Mouse (Mus musculus) heart, postnatal 0 days (tissue): ENCODE results near the gene AL731706.1. TPM values are rescaled to one million over a fixed set of nuclear protein-coding genes. Genes with fewer than 3 reads are reported as not detected.

ENCODE experiments used
- ATAC-seq: fragments of 200-750 bp; cut with Nextera tagmentation; 2 replicates; pipeline ENCODE4 v1.8.0; 2017; ENCODE audit warnings: low read depth, moderate number of reproducible peaks, moderate library complexity; ENCODE audit not compliant: insufficient read depth
- DNase-seq: peaks from one replicate; pipeline ENCODE4 v3.0.0-alpha.2; 2016; ENCODE audit warnings: low spot score
- H3K27ac ChIP-seq: fragments of 300-500 bp; sonication (generic); 2 replicates; pipeline ENCODE4 v1.5.1; 2014; ENCODE audit warnings: low read depth, mild to moderate bottlenecking
- H3K27me3 ChIP-seq: fragments of 300-500 bp; sonication (generic); 2 replicates; pipeline ENCODE4 v1.6.1; 2014; ENCODE audit warnings: low read length, mixed read lengths; ENCODE audit not compliant: control insufficient read depth, insufficient read depth
- H3K36me3 ChIP-seq: fragments of 300-500 bp; sonication (generic); replicated peaks from 2 replicates; pipeline ENCODE4 v1.6.1; 2014; ENCODE audit warnings: low read length, mixed read lengths; ENCODE audit not compliant: control insufficient read depth, insufficient read depth
- H3K4me1 ChIP-seq: fragments of 300-500 bp; sonication (generic); 2 replicates; pipeline ENCODE4 v1.6.1; 2014; ENCODE audit warnings: antibody characterized with exemption; ENCODE audit not compliant: control insufficient read depth, insufficient read depth
- H3K4me2 ChIP-seq: fragments of 300-500 bp; sonication (generic); 2 replicates; pipeline ENCODE4 v1.6.1; 2014; ENCODE audit warnings: low read depth, mild to moderate bottlenecking, low read length, moderate library complexity
- H3K4me3 ChIP-seq: fragments of 300-500 bp; sonication (generic); 2 replicates; pipeline ENCODE4 v1.5.1; 2014; ENCODE audit warnings: low read depth, low read length
- H3K9ac ChIP-seq: fragments of 300-500 bp; sonication (generic); replicated peaks from 2 replicates; pipeline ENCODE4 v1.6.1; 2014; ENCODE audit warnings: low read depth, low read length, mixed read lengths
- H3K9me3 ChIP-seq: fragments of 300-500 bp; sonication (generic); replicated peaks from 2 replicates; pipeline ENCODE4 v1.6.1; 2016; ENCODE audit warnings: low read length; ENCODE audit not compliant: control insufficient read depth
- CTCF ChIP-seq: IDR thresholded peaks from 2 replicates; pipeline ENCODE4 v1.5.1; 2016; ENCODE audit warnings: antibody characterized with exemption, control low read depth, low read depth
- EP300 ChIP-seq: IDR thresholded peaks from 2 replicates; pipeline ENCODE4 v1.6.1; 2016; ENCODE audit warnings: antibody characterized with exemption, low read depth
- WGBS: fragments of 180-500 bp; shearing (Covaris S2); extraction: QIAGEN DNeasy Blood & Tissue Kit; methylation state at CpG from one replicate; pipeline ENCODE4 v1.1.7; 2014; 5-methylcytosine and 5-hydroxymethylcytosine counted together
- polyA plus RNA-seq: library from polyadenylated mRNA; unstranded; fragments of >200 nt; fragmentation: Nextera tagmentation; extraction: Ambion mirVana; gene quantifications from 2 replicates; pipeline ENCODE4 v1.2.1, GENCODE M21; 2015
- total RNA-seq: library from RNA; depleted of rRNA; stranded (reverse); fragments of >200 nt; gene quantifications from 2 replicates; pipeline ENCODE4 v1.2.3, GENCODE M21; 2014; ENCODE audit warnings: low replicate concordance

The AL731706.1 gene
- total and polyA plus RNA-seq, 2 experiments from 2014 or later = 27.9 to 73.1 TPM

- H3K4me1 ChIP-seq = no peaks in the 10 kb centered on the region
- no peaks in the 10 kb centered on the region for H3K9me3 ChIP-seq
- no peaks in the 10 kb centered on the region for H3K27me3 ChIP-seq
- no peaks in the 10 kb centered on the region for H3K36me3 ChIP-seq
- H3K4me3 ChIP-seq = no peak overlapping the region
- ATAC-seq (no peak), DNase-seq (no peak)
- no peak overlapping the region for H3K9ac ChIP-seq
- TF ChIP-seq EP300 (no peak), CTCF (no peak)
- no peak overlapping the region for H3K4me2 ChIP-seq
- H3K27ac ChIP-seq = no peak overlapping the region
- 57% methylated on average over 5 of the region's 5 CpGs for WGBS
Observed at GRCm38 (mm10) chr2:136854543-136855388, 36.4 kb downstream of the AL731706.1 start.

- no peaks in the 10 kb centered on the region for H3K9me3 ChIP-seq
- H3K4me1 ChIP-seq = no peaks in the 10 kb centered on the region
- TF ChIP-seq EP300 = no peak
- TF ChIP-seq CTCF = no peak
- no peak overlapping the region for H3K27ac ChIP-seq
- H3K27me3 ChIP-seq = no peaks in the 10 kb centered on the region
- no peaks in the 10 kb centered on the region for H3K36me3 ChIP-seq
- WGBS = 36% methylated on average over 3 of the region's 3 CpGs
- no peak overlapping the region for H3K4me3 ChIP-seq
- DNase-seq = no peak
- H3K9ac ChIP-seq = no peak overlapping the region
- no peak overlapping the region for H3K4me2 ChIP-seq
- no peak for ATAC-seq
Observed at GRCm38 (mm10) chr2:136850366-136850765, 40.8 kb downstream of the AL731706.1 start.

GRCm38 (mm10) chr2:136837994-136838393 lies 53.2 kb downstream of the AL731706.1 start:
- Histone ChIP-seq H3K9ac (no peak overlapping the region), H3K4me3 (no peak overlapping the region), H3K27me3 (no peaks in the 10 kb centered on the region), H3K4me1 (peaks cover 17% of the 10 kb centered on the region), H3K9me3 (no peaks in the 10 kb centered on the region), H3K27ac (peak overlapping the region; percentile 46; the same call in 1 of the 2 replicates), H3K4me2 (no peak overlapping the region), H3K36me3 (no peaks in the 10 kb centered on the region)
- peak; percentile 46 for DNase-seq
- no peak for TF ChIP-seq CTCF
- TF ChIP-seq EP300 = no peak
- WGBS = 21% methylated on average over 1 of the region's 1 CpGs
- ATAC-seq = peak; percentile 75; the same call in 1 of the 2 replicates

GRCm38 (mm10) chr2:136835882-136836281 lies 55.3 kb downstream of the AL731706.1 start:
- Histone ChIP-seq H3K4me2 (no peak overlapping the region), H3K4me3 (no peak overlapping the region), H3K27me3 (no peaks in the 10 kb centered on the region), H3K4me1 (peaks cover 17% of the 10 kb centered on the region), H3K9me3 (no peaks in the 10 kb centered on the region), H3K36me3 (no peaks in the 10 kb centered on the region), H3K9ac (no peak overlapping the region), H3K27ac (no peak overlapping the region)
- WGBS = 72% methylated on average over 3 of the region's 3 CpGs
- ATAC-seq (no peak), DNase-seq (no peak)
- no peak for TF ChIP-seq EP300
- peak; percentile 23 for TF ChIP-seq CTCF

- 29% methylated on average over 1 of the region's 1 CpGs for WGBS
- peaks cover 17% of the 10 kb centered on the region for H3K4me1 ChIP-seq
- ATAC-seq (peak; percentile 64), DNase-seq (peak; percentile 41)
- no peaks in the 10 kb centered on the region for H3K9me3 ChIP-seq
- no peak overlapping the region for H3K4me3 ChIP-seq
- no peaks in the 10 kb centered on the region for H3K27me3 ChIP-seq
- H3K9ac ChIP-seq = no peak overlapping the region
- TF ChIP-seq CTCF (no peak), EP300 (no peak)
- no peaks in the 10 kb centered on the region for H3K36me3 ChIP-seq
- H3K27ac ChIP-seq = peak overlapping the region; percentile 26
- H3K4me2 ChIP-seq = no peak overlapping the region
Observed at GRCm38 (mm10) chr2:136834715-136835075, 56.5 kb downstream of the AL731706.1 start.
